Mouse (Mus musculus): ENCODE results near the gene Efnb3.
A peak's percentile ranks its signal among the peaks of the same experiment; 100 is the strongest.
"Not testable (repeated sequence)": the region's sequence is repeated elsewhere in the genome, so short reads cannot be mapped to it uniquely, and the experiment has no call there.

The Efnb3 gene

GRCm38 (mm10) chr11:69551310-69551709, 8.7 kb downstream of the Efnb3 start:
- DNase-seq (ENCODE audit: low spot score in 2 of 2): no peak

- no peak for DNase-seq (ENCODE audit: low spot score in 2 of 2)
These were observed 10.8 kb downstream of the Efnb3 start, which contains the start of gene Dnah2 for GRCm38 (mm10) chr11:69549060-69549656. Gene Dnah2, minus strand, starts transcription at chr11:69549110.

GRCm38 (mm10) chr11:69547071-69547470, 12.9 kb downstream of the Efnb3 start:
- DNase-seq (ENCODE audit: low spot score in 2 of 2): no peak

- DNase-seq (ENCODE audit: low spot score in 2 of 2): peak; percentile 19 to 34
These were observed 13.5 kb downstream of the Efnb3 start for GRCm38 (mm10) chr11:69546423-69547053.

GRCm38 (mm10) chr11:69545957-69546356, 14.0 kb downstream of the Efnb3 start:
- DNase-seq (ENCODE audit: low spot score in 2 of 2): no peak

GRCm38 (mm10) chr11:69543598-69543997, 16.4 kb downstream of the Efnb3 start:
- DNase-seq (ENCODE audit: low spot score in 2 of 2): no peak

GRCm38 (mm10) chr11:69541741-69542140, 18.3 kb downstream of the Efnb3 start:
- DNase-seq (ENCODE audit: low spot score in 2 of 2): not testable (repeated sequence)

GRCm38 (mm10) chr11:69540700-69541099, 19.3 kb downstream of the Efnb3 start:
- DNase-seq (ENCODE audit: low spot score in 2 of 2): no peak

GRCm38 (mm10) chr11:69534990-69535389, 25.0 kb downstream of the Efnb3 start:
- no peak for DNase-seq (ENCODE audit: low spot score in 2 of 2)

GRCm38 (mm10) chr11:69532480-69533150, 27.4 kb downstream of the Efnb3 start:
- no peak for DNase-seq (ENCODE audit: low spot score in 2 of 2)

- not testable (repeated sequence) for DNase-seq (ENCODE audit: low spot score in 2 of 2)
These were observed 29.2 kb downstream of the Efnb3 start for GRCm38 (mm10) chr11:69530755-69531154.

GRCm38 (mm10) chr11:69530281-69530680, 29.7 kb downstream of the Efnb3 start:
- not testable (repeated sequence) for DNase-seq (ENCODE audit: low spot score in 2 of 2)

GRCm38 (mm10) chr11:69528031-69528390, 32.0 kb downstream of the Efnb3 start:
- no peak for DNase-seq (ENCODE audit: low spot score in 2 of 2)

- no peak for DNase-seq (ENCODE audit: low spot score in 2 of 2)
These were observed 32.6 kb downstream of the Efnb3 start for GRCm38 (mm10) chr11:69527098-69528030.

- no peak for DNase-seq (ENCODE audit: low spot score in 2 of 2)
These were observed 33.4 kb downstream of the Efnb3 start for GRCm38 (mm10) chr11:69526631-69527030.

- DNase-seq (ENCODE audit: low spot score in 2 of 2): no peak
These were observed 34.3 kb downstream of the Efnb3 start for GRCm38 (mm10) chr11:69525661-69526060.

GRCm38 (mm10) chr11:69523651-69524050, 36.4 kb downstream of the Efnb3 start:
- no peak for DNase-seq (ENCODE audit: low spot score in 2 of 2)

GRCm38 (mm10) chr11:69521526-69522149, 38.4 kb downstream of the Efnb3 start:
- no peak for DNase-seq (ENCODE audit: low spot score in 2 of 2)

- peak in 1 of 2 experiments; percentile 13 for DNase-seq (ENCODE audit: low spot score in 2 of 2)
These were observed 40.0 kb downstream of the Efnb3 start for GRCm38 (mm10) chr11:69519976-69520375.

GRCm38 (mm10) chr11:69516661-69517060, 43.3 kb downstream of the Efnb3 start:
- DNase-seq (ENCODE audit: low spot score in 2 of 2): no peak

- DNase-seq (ENCODE audit: low spot score in 2 of 2): no peak
These were observed 43.8 kb downstream of the Efnb3 start for GRCm38 (mm10) chr11:69516151-69516640.

Data from spleen, postnatal 36 days (tissue).